In the genomic region with DNA sequence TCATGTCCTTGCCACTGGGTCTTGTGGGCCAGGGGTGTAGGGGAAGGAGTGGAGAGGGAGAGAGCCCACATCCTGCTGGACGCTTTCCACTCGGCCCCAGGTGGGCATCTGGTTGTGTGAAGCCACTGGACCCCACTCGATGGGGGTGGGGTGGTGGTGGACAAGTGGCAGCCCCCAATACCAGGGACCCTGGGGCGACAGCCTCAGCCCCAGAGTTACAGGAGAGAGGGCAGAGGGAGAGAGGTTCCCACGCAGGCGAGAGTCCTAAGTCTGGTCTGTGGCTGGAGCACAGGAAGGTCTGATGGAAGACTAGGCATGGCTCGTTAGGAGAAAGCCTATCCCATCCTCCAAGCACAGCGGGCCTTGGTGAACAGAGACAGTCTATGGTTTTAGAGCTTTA, we compare ENCODE assay signal across 25 mouse cellular contexts.
DNase-seq lines count a peak whose midpoint lies in the region; ATAC-seq and TF ChIP-seq lines count a peak whose summit lies in the region.
"Had no signal": no experiment of that assay in that cellular context is flagged by ENCODE, and none has a peak within 500 bp of the region (broad histone marks: within the 10 kb centered on the region; RNA-seq: fewer than 3 reads in every experiment).

No protein-coding gene starts in this region.

- H3K27me3 ChIP-seq in forebrain, embryonic 10.5 days (ENCODE audit: poor library complexity, severe bottlenecking) = no peaks in the 10 kb centered on the region
- H3K27me3 ChIP-seq in forebrain, postnatal 0 days (ENCODE audit: insufficient read depth, low read length) = no peaks in the 10 kb centered on the region
- H3K27me3 ChIP-seq in heart, embryonic 10.5 days (ENCODE audit: insufficient read depth, poor library complexity, severe bottlenecking) = no peaks in the 10 kb centered on the region
- 0 out of 2 replicates have a peak, but pooled peaks cover 5% of the 10 kb centered on the region for H3K27me3 ChIP-seq in heart, embryonic 12.5 days (replicated peaks)
- no peaks in the 10 kb centered on the region for H3K27me3 ChIP-seq in liver, embryonic 11.5 days (replicated peaks; ENCODE audit: control insufficient read depth, insufficient read depth, low read length)
- H3K27me3 ChIP-seq: CH12.LX; embryonic facial prominence, embryonic 12.5 days; forebrain, embryonic 12.5 days; Patski had no signal

- no peak for TF ChIP-seq CTCF in forebrain, postnatal 0 days (IDR thresholded peaks at IDR 0.05; ENCODE audit: low read depth)

- H3K36me3 ChIP-seq in forebrain, embryonic 10.5 days (replicated peaks) = peaks cover 39% of the 10 kb centered on the region
- H3K36me3 ChIP-seq in forebrain, postnatal 0 days (ENCODE audit: insufficient read depth) = peaks cover 31% of the 10 kb centered on the region
- H3K36me3 ChIP-seq in heart, embryonic 10.5 days = 0 out of 2 replicates have a peak, but pooled peaks cover 2% of the 10 kb centered on the region
- no peaks in the 10 kb centered on the region for H3K36me3 ChIP-seq in heart, embryonic 12.5 days
- H3K36me3 ChIP-seq in liver, embryonic 11.5 days (ENCODE audit: control insufficient read depth, insufficient read depth, low read length) = 0 out of 2 replicates have a peak, but pooled peaks cover 3% of the 10 kb centered on the region

- no peak overlapping the region for H3K27ac ChIP-seq in forebrain, embryonic 10.5 days
- H3K27ac ChIP-seq in forebrain, postnatal 0 days (ENCODE audit: low read depth, low read length) = no peak overlapping the region
- no peak overlapping the region for H3K27ac ChIP-seq in heart, embryonic 10.5 days
- H3K27ac ChIP-seq in heart, embryonic 12.5 days (ENCODE audit: poor library complexity, severe bottlenecking) = no peak overlapping the region
- no peak overlapping the region for H3K27ac ChIP-seq in liver, embryonic 11.5 days (ENCODE audit: low read depth, low read length)
- H3K27ac ChIP-seq: embryonic facial prominence, embryonic 10.5 days; embryonic facial prominence, embryonic 12.5 days; forebrain, embryonic 12.5 days had no signal

- no peaks in the 10 kb centered on the region for H3K4me1 ChIP-seq in forebrain, embryonic 10.5 days
- H3K4me1 ChIP-seq in forebrain, postnatal 0 days (ENCODE audit: insufficient read depth) = no peaks in the 10 kb centered on the region
- H3K4me1 ChIP-seq in heart, embryonic 10.5 days = no peaks in the 10 kb centered on the region
- H3K4me1 ChIP-seq in heart, embryonic 12.5 days (replicated peaks) = no peaks in the 10 kb centered on the region
- H3K4me1 ChIP-seq in liver, embryonic 11.5 days (replicated peaks; ENCODE audit: control insufficient read depth, insufficient read depth, low read length) = 0 out of 2 replicates have a peak, but pooled peaks cover 3% of the 10 kb centered on the region
- H3K4me1 ChIP-seq: embryonic facial prominence, embryonic 10.5 days; embryonic facial prominence, embryonic 12.5 days; forebrain, embryonic 12.5 days had no signal

- no peak overlapping the region for H3K4me3 ChIP-seq in forebrain, embryonic 10.5 days
- H3K4me3 ChIP-seq in forebrain, postnatal 0 days (ENCODE audit: low read depth, low read length) = no peak overlapping the region
- H3K4me3 ChIP-seq in heart, embryonic 10.5 days = no peak overlapping the region
- no peak overlapping the region for H3K4me3 ChIP-seq in heart, embryonic 12.5 days
- no peak overlapping the region for H3K4me3 ChIP-seq in liver, embryonic 11.5 days (ENCODE audit: low read depth, low read length)
- H3K4me3 ChIP-seq: embryonic facial prominence, embryonic 10.5 days; embryonic facial prominence, embryonic 12.5 days; forebrain, embryonic 12.5 days had no signal

- ATAC-seq in forebrain, postnatal 0 days = no peak
- no peak for ATAC-seq in heart, embryonic 12.5 days (ENCODE audit: insufficient number of reproducible peaks, low FRiP score)
- no peak for ATAC-seq in liver, embryonic 11.5 days (replicated peaks; ENCODE audit: low FRiP score)
- ATAC-seq: activated CD4-positive, CD25-positive, alpha-beta regulatory T cell, adult 4 months; CD4-positive, CD25-positive, alpha-beta regulatory T cell, adult 4 months; forebrain, embryonic 14.5 days; Patski had no signal

- no peak overlapping the region for H3K4me2 ChIP-seq in forebrain, postnatal 0 days (ENCODE audit: low read depth)
- no peak overlapping the region for H3K4me2 ChIP-seq in heart, embryonic 12.5 days
- H3K4me2 ChIP-seq in liver, embryonic 11.5 days = no peak overlapping the region
- H3K4me2 ChIP-seq: embryonic facial prominence, embryonic 12.5 days; forebrain, embryonic 12.5 days had no signal

- no peaks in the 10 kb centered on the region for H3K9me3 ChIP-seq in forebrain, embryonic 10.5 days
- H3K9me3 ChIP-seq in forebrain, postnatal 0 days (ENCODE audit: low read length) = no peaks in the 10 kb centered on the region
- H3K9me3 ChIP-seq in heart, embryonic 10.5 days = no peaks in the 10 kb centered on the region
- H3K9me3 ChIP-seq in heart, embryonic 12.5 days (replicated peaks) = no peaks in the 10 kb centered on the region
- H3K9me3 ChIP-seq in liver, embryonic 11.5 days (ENCODE audit: control insufficient read depth, low read length) = no peaks in the 10 kb centered on the region
- H3K9me3 ChIP-seq: embryonic facial prominence, embryonic 10.5 days; embryonic facial prominence, embryonic 12.5 days; forebrain, embryonic 12.5 days had no signal

- H3K9ac ChIP-seq in forebrain, postnatal 0 days = no peak overlapping the region
- no peak overlapping the region for H3K9ac ChIP-seq in heart, embryonic 12.5 days
- no peak overlapping the region for H3K9ac ChIP-seq in liver, embryonic 11.5 days (ENCODE audit: low read depth, low read length)
- H3K9ac ChIP-seq: embryonic facial prominence, embryonic 12.5 days; forebrain, embryonic 12.5 days had no signal

- DNase-seq in forebrain, embryonic 10.5 days (ENCODE audit: extremely low spot score, low spot score) = peak; percentile 6
- DNase-seq in forebrain, postnatal 0 days = no peak
- DNase-seq in heart, embryonic 10.5 days (ENCODE audit: low spot score) = peak; percentile 66
- DNase-seq in liver, embryonic 11.5 days (ENCODE audit: low spot score) = peak; percentile 28
- DNase-seq in liver = no peak
- peak; percentile 45 for DNase-seq in testis, postnatal 10 days (ENCODE audit: low spot score)
- DNase-seq in testis, postnatal 14 days (ENCODE audit: low spot score) = no peak
- DNase-seq: adrenal gland, adult 8-10 months; adrenal gland, postnatal 14 days; adrenal gland, postnatal 36 days; B cell, adult 2 months; cerebellum, adult 11-12 months; cerebellum, adult 2 months; cerebellum, adult 9-10 months; cerebellum, postnatal 10 days; cerebellum, postnatal 25 days had no signal

- WGBS in forebrain, embryonic 10.5 days = 85% methylated on average over 8 of the region's 8 CpGs
- 84% methylated on average over 8 of the region's 8 CpGs for WGBS in forebrain, postnatal 0 days
- 83% methylated on average over 8 of the region's 8 CpGs for WGBS in heart, embryonic 10.5 days
- 78% methylated on average over 8 of the region's 8 CpGs for WGBS in heart, embryonic 12.5 days
- 79% methylated on average over 8 of the region's 8 CpGs for WGBS in liver, embryonic 11.5 days

Comparison
In these comparisons a context has a peak if more than half of its experiments do, and no peak if none do; other contexts are left out.
1. DNase-seq: peak in forebrain, embryonic 10.5 days (single experiment), heart, embryonic 10.5 days (single experiment), liver, embryonic 11.5 days (single experiment) and testis, postnatal 10 days (single experiment); none in forebrain, postnatal 0 days (single experiment), liver (single experiment) and testis, postnatal 14 days (single experiment).